In genomic region chr9:63142335-63143036, GRCm38 (mm10) we compare ENCODE assay signal across 8 mouse cellular contexts. TPM values are rescaled to one million over a fixed set of nuclear protein-coding genes. Genes with fewer than 3 reads are reported as not detected.
DNase-seq lines count a peak whose midpoint lies in the region; ATAC-seq lines count a peak whose summit lies in the region.

No protein-coding gene starts in this region.

- H3K4me2 ChIP-seq in kidney, embryonic 14.5 days (replicated peaks; ENCODE audit: low read depth, low read length), result peak overlapping the region; percentile 15; the same call in 1 of the 2 replicates
- no peak overlapping the region for H3K4me2 ChIP-seq in forebrain, embryonic 16.5 days (ENCODE audit: low read length)
- H3K4me2 ChIP-seq in midbrain, embryonic 11.5 days, result peak overlapping the region; percentile 1; the same call in 1 of the 2 replicates

- H3K36me3 ChIP-seq in kidney, embryonic 14.5 days (ENCODE audit: control insufficient read depth, insufficient read depth, low read length), result no peaks in the 10 kb centered on the region
- H3K36me3 ChIP-seq in forebrain, embryonic 16.5 days (ENCODE audit: control insufficient read depth, insufficient read depth), result no peaks in the 10 kb centered on the region
- H3K36me3 ChIP-seq in midbrain, embryonic 11.5 days (ENCODE audit: control insufficient read depth, insufficient read depth, low read length), result no peaks in the 10 kb centered on the region

- no peak for DNase-seq in kidney, postnatal 36 days
- peak; percentile 95 for DNase-seq in midbrain, embryonic 11.5 days (ENCODE audit: low spot score, missing footprints)
- DNase-seq in left cerebral cortex, postnatal 4 days, result no peak
- DNase-seq in kidney, adult 9 months, result no peak
- no peak for DNase-seq in adrenal gland, postnatal 10 days

- no peak overlapping the region for H3K9ac ChIP-seq in kidney, embryonic 14.5 days (ENCODE audit: low read depth, low read length)
- no peak overlapping the region for H3K9ac ChIP-seq in forebrain, embryonic 16.5 days (replicated peaks; ENCODE audit: low read depth, low read length)
- no peak overlapping the region for H3K9ac ChIP-seq in midbrain, embryonic 11.5 days (ENCODE audit: low read length)

- no peak for ATAC-seq in kidney, embryonic 14.5 days (ENCODE audit: low FRiP score, low TSS enrichment)
- no peak for ATAC-seq in forebrain, embryonic 16.5 days
- no peak for ATAC-seq in midbrain, embryonic 11.5 days (ENCODE audit: low FRiP score)

- intact Hi-C loops in left cerebral cortex, postnatal 4 days (cut with DNase I), result no loop called here

- H3K27me3 ChIP-seq in kidney, embryonic 14.5 days (ENCODE audit: control insufficient read depth, insufficient read depth, low read length), result peaks cover 100% of the 10 kb centered on the region
- peaks cover 82% of the 10 kb centered on the region for H3K27me3 ChIP-seq in forebrain, embryonic 16.5 days (replicated peaks; ENCODE audit: control insufficient read depth, insufficient read depth, low read length)
- peaks cover 100% of the 10 kb centered on the region for H3K27me3 ChIP-seq in midbrain, embryonic 11.5 days (ENCODE audit: control insufficient read depth, insufficient read depth, low read length)

- WGBS in kidney, embryonic 14.5 days, result 1% methylated on average over 42 of the region's 42 CpGs
- WGBS in forebrain, embryonic 16.5 days, result under 1% methylated on average over 42 of the region's 42 CpGs
- WGBS in midbrain, embryonic 11.5 days, result under 1% methylated on average over 42 of the region's 42 CpGs

- H3K4me3 ChIP-seq in kidney, embryonic 14.5 days (ENCODE audit: low read length), result peak overlapping the region; percentile 21
- 0 out of 2 replicates have a peak overlapping the region, but pooled peaks have one; percentile 5 for H3K4me3 ChIP-seq in brown adipose tissue, adult 24 weeks (ENCODE audit: insufficient read depth, low read depth, low read length)
- H3K4me3 ChIP-seq in forebrain, embryonic 16.5 days (replicated peaks; ENCODE audit: low read length), result 0 out of 2 replicates have a peak overlapping the region, but pooled peaks have one; percentile 1
- H3K4me3 ChIP-seq in midbrain, embryonic 11.5 days (ENCODE audit: low read depth, low read length), result no peak overlapping the region

- no peak overlapping the region for H3K27ac ChIP-seq in kidney, embryonic 14.5 days (ENCODE audit: low read depth, low read length)
- no peak overlapping the region for H3K27ac ChIP-seq in brown adipose tissue, adult 24 weeks (replicated peaks; ENCODE audit: low read depth, low read length)
- H3K27ac ChIP-seq in forebrain, embryonic 16.5 days (ENCODE audit: low read length), result no peak overlapping the region
- H3K27ac ChIP-seq in midbrain, embryonic 11.5 days (ENCODE audit: low read depth, low read length), result no peak overlapping the region

- peaks cover 23% of the 10 kb centered on the region for H3K4me1 ChIP-seq in kidney, embryonic 14.5 days (ENCODE audit: control insufficient read depth, insufficient read depth, low read length)
- peaks cover 15% of the 10 kb centered on the region; the same call in 1 of the 2 replicates for H3K4me1 ChIP-seq in brown adipose tissue, adult 24 weeks (ENCODE audit: control insufficient read depth, insufficient read depth, insufficient read length, low read length)
- peaks cover 34% of the 10 kb centered on the region for H3K4me1 ChIP-seq in forebrain, embryonic 16.5 days (replicated peaks; ENCODE audit: control insufficient read depth, insufficient read depth, low read length)
- peaks cover 29% of the 10 kb centered on the region for H3K4me1 ChIP-seq in midbrain, embryonic 11.5 days (ENCODE audit: control insufficient read depth, insufficient read depth, low read length)

- no peaks in the 10 kb centered on the region for H3K9me3 ChIP-seq in kidney, embryonic 14.5 days (ENCODE audit: control insufficient read depth, low read length)
- no peaks in the 10 kb centered on the region for H3K9me3 ChIP-seq in forebrain, embryonic 16.5 days (ENCODE audit: control insufficient read depth, low read length)
- no peaks in the 10 kb centered on the region for H3K9me3 ChIP-seq in midbrain, embryonic 11.5 days (ENCODE audit: control insufficient read depth, low read length)

RNA-seq across cellular contexts. Expression of gene Skor1, which starts 6.3 kb away (rescaled TPM):
- polyA plus RNA-seq in kidney, embryonic 14.5 days (2014; fragmentation: Nextera tagmentation; extraction: Ambion mirVana), result not detected in 2 replicates
- polyA plus RNA-seq in brown adipose tissue, adult 24 weeks (2012; ENCODE audit: insufficient read depth, insufficient read length, missing spikeins), result not detected in 2 replicates
- 0.24 and 0.32 TPM in 2 replicates for polyA plus RNA-seq in forebrain, embryonic 16.5 days (2015; fragmentation: Nextera tagmentation; extraction: Ambion mirVana)
- polyA plus RNA-seq in midbrain, embryonic 11.5 days (2014; fragmentation: Nextera tagmentation; extraction: Ambion mirVana), result 0.05 and 0.10 TPM in 2 replicates
- total RNA-seq in left cerebral cortex, postnatal 4 days (2021), result under 1 TPM; 0.10 to 0.56 TPM
- under 1 TPM; 0.09 to 0.18 TPM for total RNA-seq in adrenal gland, postnatal 10 days (2021)
